Mouse (Mus musculus) spleen, adult 2 months (tissue): Measurements from ENCODE around the gene Ugt1a10.

Experiments used
- CTCF ChIP-seq: fragments of 200-500 bp; IDR thresholded peaks from 2 replicates; pipeline ENCODE4 v1.5.1; 2011; ENCODE audit warnings: mild to moderate bottlenecking, inconsistent platforms; ENCODE audit not compliant: insufficient read depth, insufficient read length, insufficient replicate concordance; ENCODE audit errors: extremely low read depth
- POLR2A ChIP-seq: fragments of 200-500 bp; IDR thresholded peaks from 2 replicates; pipeline ENCODE4 v1.6.1; 2011; ENCODE audit warnings: low read depth, low read length, inconsistent platforms

DNA sequence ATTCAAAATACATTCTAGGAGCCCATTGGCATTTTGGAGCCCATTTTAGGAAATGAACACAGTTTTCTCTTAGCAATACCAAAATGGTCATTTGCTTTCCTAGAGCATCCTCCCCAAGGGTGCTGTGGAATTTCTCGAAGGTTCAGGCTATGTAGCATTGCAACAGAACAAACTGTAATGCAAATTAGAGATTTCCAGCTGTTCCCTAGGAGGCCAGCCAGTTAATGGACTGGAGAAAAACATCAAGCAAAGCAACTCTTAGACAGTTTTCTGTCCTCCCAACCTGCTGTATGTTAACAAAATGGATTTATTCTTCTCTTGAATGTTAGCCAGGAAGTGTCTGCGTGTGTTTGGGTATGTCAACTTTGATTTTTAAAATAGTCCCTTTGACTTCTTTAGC, 81.5 kb downstream of the Ugt1a10 start:
- no peak for TF ChIP-seq CTCF
- TF ChIP-seq POLR2A: no peak
